Mouse (Mus musculus) MEL-GATA-1-ER (cell line): ENCODE measurements around the gene Plekha5.

Experiments used
- DNase-seq: peaks from one replicate; pipeline ENCODE4 v3.0.0-alpha.2; 2012; ENCODE audit warnings: low read depth; ENCODE audit errors: extremely low read depth

Plekha5 gene

DNA sequence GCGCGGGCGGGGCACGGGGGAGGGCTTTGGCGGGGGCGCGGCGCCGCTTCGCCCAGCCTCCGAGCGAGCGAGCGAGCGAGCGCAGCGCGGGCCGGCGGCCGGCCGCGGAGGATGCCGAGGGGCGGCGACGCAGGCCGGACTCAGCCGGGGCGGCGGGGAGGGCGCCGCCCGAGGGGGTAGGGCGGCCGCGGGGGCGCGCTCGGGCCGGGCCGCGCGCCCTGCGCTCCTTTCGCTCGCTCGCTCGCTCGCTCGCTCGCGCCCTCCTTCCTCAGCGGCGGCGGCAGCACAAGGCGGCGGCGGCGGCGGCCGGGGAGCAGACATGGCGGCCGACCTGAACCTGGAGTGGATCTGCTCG, at the start of gene Plekha5:
Gene Plekha5 (plus strand): TSS at position 209 of the 355 bp plus-strand sequence.
- no peak for DNase-seq

DNA sequence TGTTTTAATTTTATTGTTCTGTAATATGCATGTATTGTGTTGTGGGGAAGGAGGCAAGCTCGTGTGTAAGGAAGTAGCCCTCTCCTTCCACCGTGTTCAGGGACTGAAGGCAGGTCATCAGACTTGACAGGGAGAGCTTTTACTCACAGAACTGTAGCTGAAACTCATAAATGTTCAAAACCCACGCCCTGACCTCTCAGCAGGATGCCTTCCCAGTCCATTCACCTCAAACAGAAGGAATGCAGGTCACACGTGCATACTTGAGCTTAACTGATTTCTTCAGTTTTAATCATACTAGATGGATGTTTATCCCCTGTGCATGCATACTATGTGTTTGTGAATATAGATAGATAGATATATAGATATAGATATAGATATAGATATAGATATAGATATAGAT, 48.2 kb upstream of the Plekha5 start:
- no peak for DNase-seq

DNA sequence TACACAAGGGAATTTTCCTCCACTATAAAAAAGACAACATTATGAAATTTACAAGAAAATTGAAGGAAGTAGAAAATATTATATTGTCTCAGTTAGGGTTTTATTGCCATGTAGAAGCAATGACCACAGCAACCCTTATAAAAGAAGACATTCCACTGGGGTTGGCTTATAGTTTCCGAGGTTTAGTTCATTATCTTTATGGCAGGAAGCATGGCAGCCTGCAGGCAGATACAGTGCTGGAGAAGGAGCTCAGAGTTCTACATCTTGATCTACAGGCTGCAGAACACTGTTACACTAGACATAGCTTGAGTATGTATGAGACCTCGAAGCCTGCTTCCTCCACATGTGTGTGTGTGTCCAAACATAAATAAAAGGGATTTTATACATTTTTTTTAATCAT, 43.3 kb upstream of the Plekha5 start:
- DNase-seq, result no peak

GRCm38 (mm10) chr6:140381162-140381561, 42.7 kb upstream of the Plekha5 start:
- no peak for DNase-seq

DNA sequence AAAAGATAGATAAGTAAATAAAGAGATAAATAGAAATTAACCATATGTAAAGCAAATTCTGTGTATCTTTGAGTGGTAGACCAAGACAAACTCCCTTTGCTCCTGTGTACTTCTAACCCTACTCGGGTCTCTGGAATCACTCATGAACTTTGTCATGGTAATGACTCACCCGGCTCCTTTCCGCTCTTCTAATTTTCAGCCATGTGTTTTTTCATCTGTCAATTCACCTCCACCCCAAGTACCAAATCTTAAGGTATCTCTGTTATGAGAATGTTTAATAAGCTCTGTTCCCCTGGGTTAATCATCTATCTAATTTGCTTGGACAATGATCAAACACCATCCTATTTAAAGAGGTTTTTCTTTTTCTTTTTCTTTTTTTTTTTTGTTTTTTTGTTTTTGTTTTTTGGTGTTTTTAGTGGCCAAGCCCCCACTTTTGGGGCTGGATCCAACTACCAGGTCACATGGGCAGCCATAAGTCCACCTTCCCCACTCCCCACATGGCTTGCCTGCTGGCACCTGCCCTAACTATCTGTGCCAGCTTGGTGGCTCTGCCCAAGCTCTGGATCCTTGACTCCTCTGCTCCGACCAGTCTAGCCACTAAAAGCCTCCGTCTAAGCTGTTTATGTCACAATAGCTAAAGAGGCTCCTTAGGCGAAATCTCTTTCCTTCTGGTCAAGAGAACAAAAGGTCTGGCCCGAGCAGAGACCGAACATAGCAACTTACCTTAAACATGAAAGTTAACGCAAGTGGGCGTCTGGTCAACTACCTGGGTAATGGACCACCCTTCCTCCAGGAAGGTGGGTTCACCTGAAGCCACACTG, 40.1 kb upstream of the Plekha5 start:
- no peak for DNase-seq

DNA sequence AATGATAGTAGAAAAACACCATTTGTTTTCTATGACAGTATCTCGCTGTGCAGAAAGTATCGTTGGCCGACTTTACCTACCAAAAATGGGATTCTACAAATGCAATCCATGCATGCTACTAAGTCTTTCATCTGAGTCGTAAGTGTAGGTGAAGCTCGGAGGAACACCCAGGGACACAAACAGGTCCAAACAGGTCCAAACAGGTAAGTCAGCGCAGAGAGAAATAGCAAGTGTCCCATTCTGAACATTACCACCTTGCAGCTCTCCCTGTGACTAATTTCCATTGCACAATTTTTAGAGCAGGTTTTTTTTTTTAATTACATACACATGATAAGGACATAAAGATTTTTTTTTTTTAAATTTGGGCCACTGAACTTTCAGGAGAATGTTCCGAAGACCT, 27.2 kb upstream of the Plekha5 start:
- no peak for DNase-seq

GRCm38 (mm10) chr6:140402766-140403310, 21.0 kb upstream of the Plekha5 start:
- no peak for DNase-seq

DNA sequence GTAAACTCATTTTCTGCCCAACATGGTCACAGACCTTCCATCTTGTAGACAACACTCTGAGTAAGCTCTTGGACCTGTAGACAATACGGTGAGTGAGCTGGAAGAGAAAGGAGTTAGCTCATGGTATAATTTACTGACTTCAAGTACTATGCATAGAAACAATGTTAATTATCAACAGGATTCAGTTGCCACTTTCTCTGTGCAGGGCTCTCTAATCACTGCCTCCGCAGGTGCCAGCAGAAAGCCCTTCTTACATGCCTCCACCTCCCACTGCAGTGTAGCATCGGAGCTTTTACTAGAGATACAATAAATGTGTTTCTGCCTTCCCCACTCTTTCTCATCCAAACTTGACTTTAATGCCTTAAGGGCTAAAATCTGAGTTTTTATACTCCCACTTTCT, 11.9 kb upstream of the Plekha5 start:
- no peak for DNase-seq

GRCm38 (mm10) chr6:140423041-140423845, 611 bp upstream of the Plekha5 start:
- no peak for DNase-seq

DNA sequence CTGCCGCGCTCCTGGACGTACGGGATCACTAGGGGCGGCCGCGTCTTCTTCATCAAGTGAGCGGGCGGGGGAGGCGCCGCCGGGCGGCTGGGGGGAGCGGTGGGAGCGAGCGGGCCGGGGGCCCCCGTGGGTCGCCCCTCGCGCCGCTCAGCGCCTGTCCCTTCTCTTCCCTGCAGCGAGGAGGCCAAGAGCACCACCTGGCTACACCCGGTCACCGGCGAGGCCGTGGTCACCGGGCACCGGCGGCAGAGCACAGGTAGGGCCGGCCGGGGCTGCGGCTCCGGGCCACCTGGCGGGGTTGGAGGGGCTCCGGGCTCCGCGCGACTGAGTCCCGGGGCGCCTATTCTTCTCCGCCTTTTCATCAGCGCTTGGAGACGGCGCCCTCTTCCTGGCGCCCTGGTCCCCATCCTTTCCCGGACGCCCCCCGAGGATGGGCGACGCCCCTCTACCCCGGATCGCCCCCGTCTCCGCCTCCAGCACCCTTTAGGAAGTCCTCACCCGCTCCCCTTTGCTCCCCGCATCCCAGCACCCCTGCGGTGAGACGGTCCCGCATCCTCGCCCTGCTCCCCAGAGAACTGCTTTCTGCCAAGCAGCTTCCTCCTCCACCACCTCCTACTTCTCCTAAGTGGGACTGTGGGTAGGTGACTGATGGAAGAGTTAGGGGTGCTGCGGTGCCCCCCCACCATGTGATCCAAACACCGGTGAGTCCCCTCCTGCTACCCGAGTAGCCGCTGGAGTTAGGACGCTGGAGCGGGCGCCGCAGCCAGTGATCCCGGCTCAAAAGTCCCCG, 542 bp downstream of the Plekha5 start:
- DNase-seq, result no peak

- DNase-seq, result no peak
Observed at GRCm38 (mm10) chr6:140424991-140425361, 1.1 kb downstream of the Plekha5 start.

GRCm38 (mm10) chr6:140429236-140429635, 5.4 kb downstream of the Plekha5 start:
- no peak for DNase-seq

DNA sequence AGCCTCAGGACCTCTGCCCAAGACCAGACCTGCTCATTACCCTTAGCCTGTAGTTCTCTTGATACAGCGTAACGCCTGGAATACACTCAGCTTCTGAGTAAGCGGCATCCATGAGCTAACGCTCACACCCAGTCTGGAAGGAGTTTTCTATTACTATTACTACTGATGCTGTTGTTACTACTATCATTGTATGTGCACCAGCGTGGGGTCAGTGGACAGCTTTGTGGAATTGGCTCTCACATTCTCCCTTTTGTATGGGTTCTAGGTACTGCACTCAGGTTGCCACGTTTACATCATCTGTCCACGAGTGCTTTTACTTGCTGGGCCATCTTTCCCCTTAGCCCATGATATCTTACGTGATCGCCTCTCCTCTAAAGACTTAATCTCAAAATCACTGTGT, 8.5 kb downstream of the Plekha5 start:
- DNase-seq, result no peak

DNA sequence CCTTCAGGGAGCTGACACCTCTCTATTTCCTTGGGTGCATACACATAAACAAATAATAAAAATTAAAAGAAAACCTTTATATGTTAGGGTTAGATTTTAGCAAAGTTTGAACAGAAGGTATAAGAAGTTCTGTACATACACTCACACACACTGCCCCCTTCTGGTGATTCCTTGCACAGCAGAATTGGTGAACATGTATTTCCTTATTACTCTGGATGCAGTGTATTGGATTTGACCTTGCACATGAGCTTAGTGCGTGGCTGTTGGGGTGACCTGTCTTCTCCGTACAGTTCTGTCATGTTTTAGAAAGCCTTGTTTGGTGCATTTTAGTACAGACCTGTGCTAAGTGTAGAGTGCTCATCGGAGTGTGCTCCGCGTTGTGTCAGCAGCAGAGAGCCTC, 19.5 kb downstream of the Plekha5 start:
- no peak for DNase-seq

DNA sequence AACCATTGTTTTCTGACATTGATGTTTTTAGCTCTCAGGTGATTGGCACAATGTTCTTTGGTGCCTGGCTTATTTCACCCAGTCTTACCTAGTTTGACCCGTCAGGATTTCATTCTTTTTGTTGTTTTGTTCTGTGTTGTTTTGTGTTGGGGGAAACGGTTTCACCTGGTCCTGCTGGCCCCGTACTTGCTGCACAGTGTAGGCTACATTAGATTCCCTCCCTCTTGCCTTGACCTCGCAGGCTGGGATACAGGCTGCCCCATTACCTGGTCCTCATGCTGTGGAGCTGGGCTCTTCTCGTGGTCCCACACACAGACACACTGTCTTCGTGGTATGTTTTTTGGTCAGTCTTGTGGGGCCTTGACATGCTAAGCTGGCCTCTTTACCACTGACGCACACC, 20.3 kb downstream of the Plekha5 start:
- DNase-seq, result no peak

- DNase-seq, result no peak
Observed at GRCm38 (mm10) chr6:140444855-140445465, 21.1 kb downstream of the Plekha5 start.

DNA sequence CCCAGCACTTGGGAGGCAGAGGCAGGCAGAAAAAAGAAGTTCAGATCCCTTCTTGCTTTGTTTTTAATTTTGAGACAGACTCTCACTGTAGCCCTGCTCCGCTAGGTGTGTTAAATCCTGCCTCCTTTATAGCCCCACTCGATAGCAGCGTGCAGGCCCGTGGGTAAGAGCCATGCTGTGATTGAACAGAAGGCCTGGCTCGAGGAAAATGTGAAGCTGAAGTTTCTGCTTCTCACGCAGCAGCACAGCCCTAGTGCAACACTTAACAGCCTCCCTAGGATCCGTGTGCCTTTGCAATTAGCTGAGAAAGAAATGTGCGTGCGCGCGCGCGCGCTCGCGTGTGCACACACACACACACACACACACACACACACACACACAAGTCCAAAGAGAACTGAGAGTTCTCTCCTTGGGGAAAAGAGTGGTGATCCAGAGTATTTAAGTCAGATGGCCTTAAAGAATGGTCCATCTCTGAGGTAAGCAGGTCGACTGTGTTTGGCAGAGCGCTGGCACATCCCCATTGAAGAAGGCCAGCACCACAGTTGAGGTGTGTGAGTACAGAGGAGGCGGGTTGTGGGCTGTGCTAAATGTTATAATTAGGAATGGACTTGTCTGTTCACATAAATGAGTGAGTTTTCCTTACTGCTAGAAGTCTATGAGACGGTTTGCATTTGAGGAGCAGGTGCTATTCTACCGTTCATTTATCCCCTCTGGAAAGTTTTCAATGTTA, 24.3 kb downstream of the Plekha5 start:
- no peak for DNase-seq

- no peak for DNase-seq
Observed at GRCm38 (mm10) chr6:140450693-140451092, 26.8 kb downstream of the Plekha5 start.

DNA sequence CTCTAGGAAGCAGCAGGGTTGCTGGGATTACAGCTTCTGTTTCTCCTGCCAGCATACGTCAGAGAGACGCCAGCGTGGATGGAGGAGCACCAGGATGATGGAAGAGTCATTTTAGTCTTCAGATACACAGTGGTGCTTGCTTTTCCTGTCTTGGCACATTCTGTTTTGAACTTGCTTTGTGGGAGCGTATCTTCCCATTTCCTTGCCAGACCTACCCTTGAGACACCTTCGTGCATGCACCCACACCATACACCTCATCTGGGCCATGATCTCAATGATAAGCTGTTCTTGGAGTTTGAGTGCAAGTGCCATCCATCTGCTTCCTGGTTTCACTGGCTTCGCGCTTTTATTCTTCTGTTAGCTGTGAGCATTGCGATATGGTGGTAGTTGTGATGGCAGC, 28.9 kb downstream of the Plekha5 start:
- DNase-seq, result no peak

- DNase-seq, result no peak
Observed at GRCm38 (mm10) chr6:140453454-140453853, 29.6 kb downstream of the Plekha5 start.

GRCm38 (mm10) chr6:140454388-140454787, 30.5 kb downstream of the Plekha5 start:
- no peak for DNase-seq
